Mouse (Mus musculus) heart, embryonic 16.5 days (tissue): ENCODE results near the gene Fam110c. TPM values are rescaled to one million over a fixed set of nuclear protein-coding genes. Genes with fewer than 3 reads are reported as not detected.

Source experiments
- ATAC-seq: fragments of 200-750 bp; cut with Nextera tagmentation; replicated peaks from 2 replicates; pipeline ENCODE4 v1.8.0; 2017; ENCODE audit warnings: moderate number of reproducible peaks; ENCODE audit not compliant: insufficient read depth, low FRiP score; ENCODE audit errors: extremely low read depth
- H3K27ac ChIP-seq: fragments of 300-500 bp; sonication (generic); 2 replicates; pipeline ENCODE4 v1.5.1; 2014; ENCODE audit warnings: mild to moderate bottlenecking, low read length, control low read depth, moderate library complexity
- H3K27me3 ChIP-seq: fragments of 300-500 bp; sonication (generic); 2 replicates; pipeline ENCODE4 v1.6.1; 2014; ENCODE audit warnings: low read length, mixed read lengths; ENCODE audit not compliant: control insufficient read depth, insufficient read depth
- H3K36me3 ChIP-seq: fragments of 300-500 bp; sonication (generic); 2 replicates; pipeline ENCODE4 v1.6.1; 2014; ENCODE audit not compliant: control insufficient read depth, insufficient read depth
- H3K4me1 ChIP-seq: fragments of 300-500 bp; sonication (generic); 2 replicates; pipeline ENCODE4 v1.6.1; 2014; ENCODE audit warnings: low read length, mixed read lengths; ENCODE audit not compliant: control insufficient read depth, insufficient read depth
- H3K4me2 ChIP-seq: fragments of 300-500 bp; sonication (generic); 2 replicates; pipeline ENCODE4 v1.6.1; 2014; ENCODE audit warnings: low read depth, mild to moderate bottlenecking, control low read depth, low read length
- H3K4me3 ChIP-seq: fragments of 300-500 bp; sonication (generic); 2 replicates; pipeline ENCODE4 v1.5.1; 2014; ENCODE audit warnings: mild to moderate bottlenecking, control low read depth, low read length
- H3K9ac ChIP-seq: fragments of 300-500 bp; sonication (generic); 2 replicates; pipeline ENCODE4 v1.6.1; 2014; ENCODE audit warnings: low read length, control low read depth
- H3K9me3 ChIP-seq: fragments of 300-500 bp; sonication (generic); replicated peaks from 2 replicates; pipeline ENCODE4 v1.6.1; 2016; ENCODE audit warnings: low read length; ENCODE audit not compliant: control insufficient read depth
- WGBS: fragments of 180-500 bp; shearing (Covaris S2); extraction: QIAGEN DNeasy Blood & Tissue Kit; methylation state at CpG from one replicate; pipeline ENCODE4 v1.1.7; 2014; 5-methylcytosine and 5-hydroxymethylcytosine counted together
- polyA plus RNA-seq: library from polyadenylated mRNA; unstranded; fragments of >200 nt; fragmentation: Nextera tagmentation; extraction: Ambion mirVana; gene quantifications from 2 replicates; pipeline ENCODE4 v1.2.1, GENCODE M21; 2015

Gene Fam110c
- polyA plus RNA-seq, 1 experiment from 2014 or later = 1.7 TPM

DNA sequence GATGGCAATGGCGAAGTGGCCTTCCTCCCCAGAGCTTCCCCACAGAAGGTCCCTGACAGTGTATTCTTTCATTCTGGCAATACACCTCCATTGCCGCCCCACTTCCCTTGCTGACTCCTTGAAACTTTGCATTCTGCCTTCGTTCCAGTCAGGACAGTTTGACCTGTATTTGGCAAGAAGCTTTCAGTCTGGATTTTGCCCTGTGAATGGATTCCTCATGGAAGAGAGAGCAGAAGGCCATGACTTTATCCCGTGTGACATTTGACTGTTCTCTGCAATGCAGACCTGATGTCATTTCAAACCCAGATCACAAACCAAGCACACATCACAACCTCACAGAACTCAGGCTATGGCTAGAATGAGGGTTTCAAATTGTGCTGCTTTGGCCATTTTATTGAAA lies 55.9 kb downstream of the Fam110c start:
- Histone ChIP-seq H3K4me3 (no peak overlapping the region), H3K4me2 (no peak overlapping the region), H3K27ac (no peak overlapping the region), H3K9me3 (no peaks in the 10 kb centered on the region), H3K27me3 (no peaks in the 10 kb centered on the region), H3K9ac (no peak overlapping the region), H3K4me1 (no peaks in the 10 kb centered on the region), H3K36me3 (no peaks in the 10 kb centered on the region)
- no peak for ATAC-seq
- WGBS = 81% methylated on average over 4 of the region's 4 CpGs

Other genes with a start within 250 kb of the Fam110c start
- gene Alkal2, start 189.5 kb upstream of the Fam110c start, polyA plus RNA-seq = 0.12 TPM in 1 of 2 replicates, not detected in the other
- 84.7 and 92.8 TPM in 2 replicates for gene Acp1, start 162.3 kb upstream of the Fam110c start, polyA plus RNA-seq
- gene Sh3yl1, start 162.2 kb upstream of the Fam110c start, polyA plus RNA-seq = 5.5 and 6.6 TPM in 2 replicates
- not detected in 2 replicates for gene Gm6993, start 166.9 kb downstream of the Fam110c start, polyA plus RNA-seq
- gene Lamb1, start 191.4 kb downstream of the Fam110c start, polyA plus RNA-seq = 92.1 and 113 TPM in 2 replicates